Mouse (Mus musculus) brain, embryonic 18.5 days (tissue): ENCODE measurements around the gene Nfic.

Source experiments
- DNase-seq: peaks from one replicate; pipeline ENCODE4 v3.0.0-alpha.2; 2012; ENCODE audit warnings: low read depth, low spot score

The Nfic gene

GRCm38 (mm10) chr10:81485479-81486018 is 30.1 kb upstream of the Nfic start:
- DNase-seq = no peak

GRCm38 (mm10) chr10:81485060-81485449 is 29.6 kb upstream of the Nfic start:
- DNase-seq = no peak

- no peak for DNase-seq
These were observed 29.1 kb upstream of the Nfic start for GRCm38 (mm10) chr10:81484441-81485059.

- no peak for DNase-seq
These were observed 28.5 kb upstream of the Nfic start for GRCm38 (mm10) chr10:81483983-81484382.

GRCm38 (mm10) chr10:81482533-81482889 is 27.1 kb upstream of the Nfic start, which contains the start of gene Celf5:
Gene Celf5 (minus strand): TSS chr10:81482709.
- no peak for DNase-seq

GRCm38 (mm10) chr10:81481605-81482532 is 26.4 kb upstream of the Nfic start:
- DNase-seq = no peak

GRCm38 (mm10) chr10:81474461-81474860 is 19.0 kb upstream of the Nfic start:
- no peak for DNase-seq

GRCm38 (mm10) chr10:81473003-81473451 is 17.6 kb upstream of the Nfic start:
- DNase-seq = peak; percentile 89

- DNase-seq = no peak
These were observed 17.1 kb upstream of the Nfic start for GRCm38 (mm10) chr10:81472403-81473002.

- no peak for DNase-seq
These were observed 15.0 kb upstream of the Nfic start for GRCm38 (mm10) chr10:81470454-81470853.

- no peak for DNase-seq
These were observed 13.8 kb upstream of the Nfic start for GRCm38 (mm10) chr10:81469253-81469652.

GRCm38 (mm10) chr10:81467670-81468235 is 12.3 kb upstream of the Nfic start:
- no peak for DNase-seq

GRCm38 (mm10) chr10:81466881-81467280 is 11.4 kb upstream of the Nfic start:
- no peak for DNase-seq

- DNase-seq = no peak
These were observed 10.6 kb upstream of the Nfic start for GRCm38 (mm10) chr10:81466066-81466465.

GRCm38 (mm10) chr10:81465265-81465645 is 9.8 kb upstream of the Nfic start:
- DNase-seq = no peak

GRCm38 (mm10) chr10:81464405-81465264 is 9.2 kb upstream of the Nfic start:
- DNase-seq = no peak

- DNase-seq = no peak
These were observed 8.1 kb upstream of the Nfic start for GRCm38 (mm10) chr10:81463531-81463930.

GRCm38 (mm10) chr10:81462917-81463316 is 7.5 kb upstream of the Nfic start:
- DNase-seq = no peak

GRCm38 (mm10) chr10:81462415-81462804 is 7.0 kb upstream of the Nfic start:
- no peak for DNase-seq

GRCm38 (mm10) chr10:81461673-81462414 is 6.4 kb upstream of the Nfic start:
- DNase-seq = no peak
